Mouse (Mus musculus) thymus, postnatal 10 days (tissue): ENCODE data around the gene Tfpt.
"Not testable (repeated sequence)": the region's sequence is repeated elsewhere in the genome, so short reads cannot be mapped to it uniquely, and the experiment has no call there.

ENCODE experiments used
- DNase-seq, 2 experiments: peaks; one replicate each; pipeline ENCODE4 v3.0.0; 2021; ENCODE audit warnings: low spot score in 2 of 2

Tfpt gene

GRCm38 (mm10) chr7:3576354-3577124, 53.2 kb downstream of the Tfpt start:
- DNase-seq = no peak

- no peak for DNase-seq
Measured at GRCm38 (mm10) chr7:3574216-3574615, 55.5 kb downstream of the Tfpt start.

GRCm38 (mm10) chr7:3571847-3572246, 57.9 kb downstream of the Tfpt start:
- DNase-seq = no peak

- not testable (repeated sequence) for DNase-seq
Measured at GRCm38 (mm10) chr7:3570580-3570979, 59.1 kb downstream of the Tfpt start.
